Mouse (Mus musculus): ENCODE measurements around the gene Trap1. TPM values are rescaled to one million over a fixed set of nuclear protein-coding genes. Genes with fewer than 3 reads are reported as not detected.
"Not testable (repeated sequence)": the region's sequence is repeated elsewhere in the genome, so short reads cannot be mapped to it uniquely, and the experiment has no call there.

Trap1 gene
- total RNA-seq, 1 experiment, result 157 TPM

DNA sequence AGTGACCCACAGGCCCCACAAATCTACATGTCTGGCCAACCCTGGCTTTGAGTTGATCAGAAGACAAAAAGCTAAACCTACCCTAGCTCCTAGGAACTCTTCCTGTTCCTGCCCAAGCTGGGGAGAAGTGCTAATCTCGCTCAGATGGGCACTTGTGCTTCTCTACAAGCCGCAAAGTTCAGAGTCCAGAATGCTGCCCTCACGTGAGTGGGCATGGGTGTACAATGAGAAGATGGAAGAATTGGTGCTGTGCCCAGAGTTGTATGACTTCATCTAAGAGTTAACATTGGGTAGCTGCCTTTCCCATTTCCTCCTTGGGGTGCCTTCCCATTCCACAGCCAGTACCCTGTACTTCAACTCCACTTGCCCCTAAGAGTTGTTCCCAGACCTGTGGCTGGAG is 50.4 kb downstream of the Trap1 start:
- in situ Hi-C loops (cut with MboI; ENCODE audit: low sequenced_read_pairs in 2 of 2, unreplicated experiment in 2 of 2), result no loop called here
- Histone ChIP-seq H3K9ac (ENCODE audit: insufficient read depth, low read depth, low read length, poor library complexity, severe bottlenecking) (no peak overlapping the region), H3K36me3 (ENCODE audit: control insufficient read depth, insufficient read depth, low read length, poor library complexity, severe bottlenecking) (0 out of 2 replicates have a peak, but pooled peaks cover 2% of the 10 kb centered on the region), H3K27ac (ENCODE audit: insufficient read depth, low read depth, low read length, poor library complexity, severe bottlenecking) (no peak overlapping the region), H3K9me3 (ENCODE audit: control insufficient read depth, insufficient read depth, low read depth, low read length) (no peaks in the 10 kb centered on the region), H3K4me1 (ENCODE audit: control insufficient read depth in 2 of 2, insufficient read depth in 2 of 2, low read length in 2 of 2, poor library complexity in 1 of 2) (peaks cover 5 to 19% of the 10 kb centered on the region in 2 experiments; a peak in 3 of 4 replicates), H3K4me3 (ENCODE audit: insufficient read depth in 1 of 2, low read depth in 1 of 2, low read length in 2 of 2, poor library complexity in 1 of 2, severe bottlenecking in 1 of 2) (no peak overlapping the region)
- DNase-seq (ENCODE audit: low read depth, low spot score), result no peak
- TF ChIP-seq ZNF384 (IDR thresholded peaks at IDR 0.05; ENCODE audit: low read depth, low read length) (no peak), CHD2 (IDR thresholded peaks at IDR 0.05; ENCODE audit: low read depth, low read length) (no peak), HCFC1 (IDR thresholded peaks at IDR 0.05; ENCODE audit: borderline replicate concordance, insufficient read depth, low read length) (no peak), MAFK (IDR thresholded peaks at IDR 0.05; ENCODE audit: insufficient read depth, low read depth, low read length) (no peak), ZC3H11A (IDR thresholded peaks at IDR 0.05; ENCODE audit: borderline replicate concordance, low read depth, low read length) (no peak)

DNA sequence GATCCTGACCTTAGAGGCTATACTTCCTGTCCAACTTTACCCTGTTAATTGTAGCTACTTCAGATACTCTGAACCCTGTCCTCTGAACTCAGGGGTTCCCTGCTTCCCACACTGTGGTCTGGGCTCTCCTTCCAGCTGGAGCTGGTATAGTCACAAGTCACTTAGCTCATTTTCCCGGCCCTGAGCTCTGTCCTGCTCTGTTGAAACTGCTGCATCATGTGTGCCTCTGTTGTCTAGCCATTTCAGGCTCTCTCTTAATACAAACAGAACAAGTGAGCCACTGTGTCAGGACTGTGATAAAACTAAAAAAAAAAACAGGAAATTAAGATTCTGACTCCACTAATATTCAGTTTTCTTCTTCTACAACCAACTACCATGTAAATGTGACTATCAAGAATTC is 51.0 kb downstream of the Trap1 start:
- no peak for TF ChIP-seq MAFK (IDR thresholded peaks at IDR 0.05; ENCODE audit: insufficient read depth, low read depth, low read length)
- TF ChIP-seq CHD2 (IDR thresholded peaks at IDR 0.05; ENCODE audit: low read depth, low read length), result no peak
- TF ChIP-seq ZNF384 (IDR thresholded peaks at IDR 0.05; ENCODE audit: low read depth, low read length), result no peak
- TF ChIP-seq ZC3H11A (IDR thresholded peaks at IDR 0.05; ENCODE audit: borderline replicate concordance, low read depth, low read length), result no peak
- TF ChIP-seq HCFC1 (IDR thresholded peaks at IDR 0.05; ENCODE audit: borderline replicate concordance, insufficient read depth, low read length), result no peak
- Histone ChIP-seq H3K27ac (ENCODE audit: insufficient read depth, low read depth, low read length, poor library complexity, severe bottlenecking) (no peak overlapping the region), H3K9me3 (ENCODE audit: control insufficient read depth, insufficient read depth, low read depth, low read length) (no peaks in the 10 kb centered on the region), H3K4me1 (ENCODE audit: control insufficient read depth in 2 of 2, insufficient read depth in 2 of 2, low read length in 2 of 2, poor library complexity in 1 of 2) (peaks cover 3 to 20% of the 10 kb centered on the region in 2 experiments; a peak in 2 of 4 replicates), H3K9ac (ENCODE audit: insufficient read depth, low read depth, low read length, poor library complexity, severe bottlenecking) (no peak overlapping the region), H3K4me3 (ENCODE audit: insufficient read depth in 1 of 2, low read depth in 1 of 2, low read length in 2 of 2, poor library complexity in 1 of 2, severe bottlenecking in 1 of 2) (no peak overlapping the region), H3K36me3 (ENCODE audit: control insufficient read depth, insufficient read depth, low read length, poor library complexity, severe bottlenecking) (0 out of 2 replicates have a peak, but pooled peaks cover 2% of the 10 kb centered on the region)
- no peak for DNase-seq (ENCODE audit: low read depth, low spot score)
- in situ Hi-C loops (cut with MboI; ENCODE audit: low sequenced_read_pairs in 2 of 2, unreplicated experiment in 2 of 2), result no loop called here

DNA sequence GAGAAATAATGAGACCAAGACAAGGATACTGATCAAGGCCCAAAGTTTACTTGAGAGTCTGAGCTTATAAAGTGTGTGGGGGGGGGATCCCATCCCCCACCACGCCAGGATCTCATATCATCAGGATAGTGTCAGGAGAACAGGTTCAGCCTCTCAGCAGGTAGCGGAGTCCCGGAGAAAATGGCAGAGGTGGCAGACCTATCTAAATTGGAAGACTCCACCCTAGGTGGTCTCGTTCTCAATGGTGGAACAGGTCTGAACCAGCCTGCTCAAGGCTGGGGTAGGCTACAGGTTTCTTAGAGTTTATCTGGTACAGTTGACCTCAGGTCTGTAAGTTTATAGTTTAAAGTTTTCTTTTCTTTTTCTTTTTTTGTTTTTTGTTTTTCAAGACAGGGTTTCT is 54.9 kb downstream of the Trap1 start:
- Histone ChIP-seq H3K9me3 (ENCODE audit: control insufficient read depth, insufficient read depth, low read depth, low read length) (no peaks in the 10 kb centered on the region), H3K36me3 (ENCODE audit: control insufficient read depth, insufficient read depth, low read length, poor library complexity, severe bottlenecking) (no peaks in the 10 kb centered on the region), H3K4me1 (ENCODE audit: control insufficient read depth in 2 of 2, insufficient read depth in 2 of 2, low read length in 2 of 2, poor library complexity in 1 of 2) (peaks cover 0 to 11% of the 10 kb centered on the region in 2 experiments; a peak in 2 of 4 replicates), H3K27ac (ENCODE audit: insufficient read depth, low read depth, low read length, poor library complexity, severe bottlenecking) (no peak overlapping the region; the same call in 1 of the 2 replicates), H3K4me3 (ENCODE audit: insufficient read depth in 1 of 2, low read depth in 1 of 2, low read length in 2 of 2, poor library complexity in 1 of 2, severe bottlenecking in 1 of 2) (no peak overlapping the region), H3K9ac (ENCODE audit: insufficient read depth, low read depth, low read length, poor library complexity, severe bottlenecking) (no peak overlapping the region)
- in situ Hi-C loops (cut with MboI; ENCODE audit: low sequenced_read_pairs in 2 of 2, unreplicated experiment in 2 of 2), result no loop called here
- TF ChIP-seq HCFC1 (IDR thresholded peaks at IDR 0.05; ENCODE audit: borderline replicate concordance, insufficient read depth, low read length) (no peak), ZC3H11A (IDR thresholded peaks at IDR 0.05; ENCODE audit: borderline replicate concordance, low read depth, low read length) (no peak), ZNF384 (IDR thresholded peaks at IDR 0.05; ENCODE audit: low read depth, low read length) (no peak), MAFK (IDR thresholded peaks at IDR 0.05; ENCODE audit: insufficient read depth, low read depth, low read length) (no peak), CHD2 (IDR thresholded peaks at IDR 0.05; ENCODE audit: low read depth, low read length) (no peak)
- peak; percentile 49 for DNase-seq (ENCODE audit: low read depth, low spot score)

DNA sequence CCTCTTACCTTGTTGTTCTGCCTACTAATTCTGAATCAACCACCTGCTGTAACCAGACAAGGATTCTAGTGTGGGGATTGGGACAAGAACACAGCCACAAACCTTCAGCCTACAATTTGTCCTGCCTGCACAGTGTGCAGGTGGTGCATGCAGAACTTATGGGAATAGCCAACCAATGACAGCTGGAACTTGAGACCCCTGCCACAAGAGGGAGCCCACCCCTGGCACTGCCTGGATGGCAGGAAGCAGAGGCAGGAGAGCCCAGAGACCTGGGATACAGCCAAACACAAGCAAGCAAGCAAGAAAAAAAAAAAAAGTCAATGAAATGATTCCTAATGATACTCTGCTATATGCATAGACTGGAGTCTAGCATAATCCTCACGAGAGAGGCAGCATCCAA is 56.4 kb downstream of the Trap1 start:
- in situ Hi-C loops (cut with MboI; ENCODE audit: low sequenced_read_pairs in 2 of 2, unreplicated experiment in 2 of 2), result no loop called here
- H3K4me3 ChIP-seq (ENCODE audit: insufficient read depth in 1 of 2, low read depth in 1 of 2, low read length in 2 of 2, poor library complexity in 1 of 2, severe bottlenecking in 1 of 2), result no peak overlapping the region

DNA sequence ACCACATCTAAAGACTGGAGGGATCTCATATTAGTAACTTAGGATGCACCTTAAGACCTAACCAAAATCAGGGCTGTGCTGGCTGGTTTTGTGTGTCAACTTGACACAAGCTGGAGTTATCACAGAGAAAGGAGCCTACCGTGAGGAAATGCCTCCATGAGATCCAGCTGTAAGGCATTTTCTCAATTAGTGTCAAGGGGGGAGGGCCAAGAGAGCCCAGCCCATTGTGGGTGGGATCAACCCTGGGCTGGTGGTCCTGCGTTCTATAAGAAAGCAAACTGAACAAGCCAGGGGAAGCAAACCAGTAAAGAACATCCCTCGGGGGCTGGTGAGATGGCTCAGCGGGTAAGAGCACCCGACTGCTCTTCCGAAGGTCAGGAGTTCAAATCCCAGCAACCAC is 60.2 kb downstream of the Trap1 start:
- H3K4me3 ChIP-seq (ENCODE audit: insufficient read depth in 1 of 2, low read depth in 1 of 2, low read length in 2 of 2, poor library complexity in 1 of 2, severe bottlenecking in 1 of 2); H3K27ac ChIP-seq (ENCODE audit: insufficient read depth, low read depth, low read length, poor library complexity, severe bottlenecking); DNase-seq (ENCODE audit: low read depth, low spot score); H3K9me3 ChIP-seq (ENCODE audit: control insufficient read depth, insufficient read depth, low read depth, low read length); H3K4me1 ChIP-seq (ENCODE audit: control insufficient read depth in 2 of 2, insufficient read depth in 2 of 2, low read length in 2 of 2, poor library complexity in 1 of 2); H3K36me3 ChIP-seq (ENCODE audit: control insufficient read depth, insufficient read depth, low read length, poor library complexity, severe bottlenecking); H3K9ac ChIP-seq (ENCODE audit: insufficient read depth, low read depth, low read length, poor library complexity, severe bottlenecking); in situ Hi-C loops (cut with MboI; ENCODE audit: low sequenced_read_pairs in 2 of 2, unreplicated experiment in 2 of 2): not testable (repeated sequence)

More for the DNA sequence above, 56.4 kb downstream of the Trap1 start:
- Histone ChIP-seq H3K9ac (ENCODE audit: insufficient read depth, low read depth, low read length, poor library complexity, severe bottlenecking) (no peak overlapping the region), H3K4me1 (ENCODE audit: control insufficient read depth in 2 of 2, insufficient read depth in 2 of 2, low read length in 2 of 2, poor library complexity in 1 of 2) (peaks cover 0 to 11% of the 10 kb centered on the region in 2 experiments; a peak in 2 of 4 replicates), H3K9me3 (ENCODE audit: control insufficient read depth, insufficient read depth, low read depth, low read length) (no peaks in the 10 kb centered on the region), H3K27ac (ENCODE audit: insufficient read depth, low read depth, low read length, poor library complexity, severe bottlenecking) (no peak overlapping the region), H3K36me3 (ENCODE audit: control insufficient read depth, insufficient read depth, low read length, poor library complexity, severe bottlenecking) (no peaks in the 10 kb centered on the region)
- TF ChIP-seq ZNF384 (IDR thresholded peaks at IDR 0.05; ENCODE audit: low read depth, low read length), result no peak
- no peak for TF ChIP-seq MAFK (IDR thresholded peaks at IDR 0.05; ENCODE audit: insufficient read depth, low read depth, low read length)
- TF ChIP-seq ZC3H11A (IDR thresholded peaks at IDR 0.05; ENCODE audit: borderline replicate concordance, low read depth, low read length), result no peak
- no peak for TF ChIP-seq HCFC1 (IDR thresholded peaks at IDR 0.05; ENCODE audit: borderline replicate concordance, insufficient read depth, low read length)
- TF ChIP-seq CHD2 (IDR thresholded peaks at IDR 0.05; ENCODE audit: low read depth, low read length), result no peak
- no peak for DNase-seq (ENCODE audit: low read depth, low spot score)

DNA sequence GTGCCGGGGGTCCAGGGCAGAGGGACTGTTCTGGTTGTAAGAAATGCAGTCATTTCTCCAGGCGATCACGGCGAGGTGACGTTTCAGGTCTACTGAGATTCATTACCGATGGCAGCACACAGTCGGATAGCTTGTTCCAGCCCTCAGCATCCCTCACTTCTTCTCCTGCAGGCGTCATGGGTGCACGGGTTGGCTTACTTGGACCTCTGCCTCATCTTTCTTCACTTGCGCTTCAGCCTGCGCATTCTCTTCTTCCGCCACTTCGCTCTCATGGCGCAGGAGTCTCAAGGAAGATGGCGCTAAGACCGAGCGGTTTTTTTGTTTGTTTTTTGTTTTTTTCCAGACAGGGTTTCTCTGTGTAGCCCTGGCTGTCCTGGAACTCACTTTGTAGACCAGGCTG is 60.8 kb downstream of the Trap1 start:
- H3K4me1 ChIP-seq (ENCODE audit: control insufficient read depth in 2 of 2, insufficient read depth in 2 of 2, low read length in 2 of 2, poor library complexity in 1 of 2); DNase-seq (ENCODE audit: low read depth, low spot score); H3K36me3 ChIP-seq (ENCODE audit: control insufficient read depth, insufficient read depth, low read length, poor library complexity, severe bottlenecking); in situ Hi-C loops (cut with MboI; ENCODE audit: low sequenced_read_pairs in 2 of 2, unreplicated experiment in 2 of 2); H3K9me3 ChIP-seq (ENCODE audit: control insufficient read depth, insufficient read depth, low read depth, low read length); H3K4me3 ChIP-seq (ENCODE audit: insufficient read depth in 1 of 2, low read depth in 1 of 2, low read length in 2 of 2, poor library complexity in 1 of 2, severe bottlenecking in 1 of 2); H3K9ac ChIP-seq (ENCODE audit: insufficient read depth, low read depth, low read length, poor library complexity, severe bottlenecking); H3K27ac ChIP-seq (ENCODE audit: insufficient read depth, low read depth, low read length, poor library complexity, severe bottlenecking): not testable (repeated sequence)

All from ES-E14 (cell line).